8 mouse cellular contexts compared by ENCODE assay signal in genomic region chr16:16930810-16931296, GRCm38 (mm10). TPM values are rescaled to one million over a fixed set of nuclear protein-coding genes. Genes with fewer than 3 reads are reported as not detected.
DNase-seq lines count a peak whose midpoint lies in the region.

No protein-coding gene starts in this region.

- intact Hi-C loops in left cerebral cortex, postnatal 25 days (cut with DNase I): loop anchor here (1.0 to 5.0 kb wide), 3 partner anchors 52 to 141 kb away; partner anchors contain the start of gene Mapk1
- intact Hi-C loops in gastrocnemius, postnatal 36 days (cut with DNase I): no loop called here

- DNase-seq in cerebellum, postnatal 25 days: peak; percentile 34 to 50
- DNase-seq in cerebellum, adult 11-12 months: no peak
- peak; percentile 69 for DNase-seq in 3T3-L1 (ENCODE audit: low read depth, low spot score)
- peak; percentile 94 to 95 for DNase-seq in frontal cortex, postnatal 36 days (ENCODE audit: low spot score in 2 of 2)
- peak; percentile 84 to 99 for DNase-seq in left cerebral cortex, postnatal 25 days (ENCODE audit: low spot score in 2 of 2)
- DNase-seq in gastrocnemius, postnatal 36 days: no peak
- DNase-seq in gastrocnemius, adult 18-20 months (ENCODE audit: low spot score): no peak
- no peak for DNase-seq in kidney, postnatal 4 days

RNA-seq across cellular contexts. Expression of gene Ppm1f, which starts 34.6 kb away (rescaled TPM):
- total RNA-seq in left cerebral cortex, postnatal 25 days (2021): 10 to 100 TPM; 44.8 to 50.9 TPM
- total RNA-seq in gastrocnemius, postnatal 36 days (2021): 10 to 100 TPM; 11.1 to 11.8 TPM
- total RNA-seq in gastrocnemius, adult 18-20 months (2021): 10 to 100 TPM in 1 of 2 experiments, 1 to 10 TPM in 1; 9.3 to 13.4 TPM

RNA-seq across cellular contexts. Expression of gene Mapk1, which starts 52.3 kb away (rescaled TPM):
- 100 to 1,000 TPM; 510 to 530 TPM for total RNA-seq in left cerebral cortex, postnatal 25 days (2021)
- total RNA-seq in gastrocnemius, postnatal 36 days (2021): 10 to 100 TPM; 87.9 to 89.5 TPM
- total RNA-seq in gastrocnemius, adult 18-20 months (2021): 100 to 1,000 TPM in 1 of 2 experiments, 10 to 100 TPM in 1; 94.3 to 102 TPM

Comparison
In these comparisons a context has a peak if more than half of its experiments do, and no peak if none do; other contexts are left out.
1. DNase-seq: peak in cerebellum, postnatal 25 days (2 of 2), 3T3-L1 (single experiment), frontal cortex, postnatal 36 days (2 of 2) and left cerebral cortex, postnatal 25 days (2 of 2); none in cerebellum, adult 11-12 months (single experiment), gastrocnemius, postnatal 36 days (0 of 2), gastrocnemius, adult 18-20 months (single experiment) and kidney, postnatal 4 days (0 of 2).
2. RNA of gene Mapk1, which starts 52.3 kb away (total RNA-seq): 510 to 530 TPM in left cerebral cortex, postnatal 25 days; 94.3 to 102 TPM in gastrocnemius, adult 18-20 months and 87.9 to 89.5 TPM in gastrocnemius, postnatal 36 days; every median in the first group is over 4 times any median in the second.